In the genomic region with DNA sequence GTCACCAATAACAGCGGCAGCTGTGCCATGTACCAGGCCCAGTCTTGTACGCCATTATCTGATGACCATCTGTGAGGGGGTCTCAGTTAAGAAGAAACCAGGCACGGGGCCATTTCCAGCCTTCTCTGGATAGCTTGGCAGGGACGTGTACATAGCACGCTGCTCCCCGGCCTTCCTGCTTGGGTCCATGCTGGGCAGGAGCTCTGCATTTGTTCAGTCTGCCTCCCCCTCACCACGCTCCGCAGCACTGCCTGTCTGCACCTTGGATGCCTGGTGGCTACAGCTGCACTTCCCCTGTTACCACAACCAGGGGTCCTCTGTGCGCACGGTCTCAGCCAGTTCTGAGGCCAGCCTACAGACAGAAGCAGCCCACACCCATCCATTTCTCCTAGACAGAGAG, we compare ENCODE assay signal across 14 mouse cellular contexts.
DNase-seq lines count a peak whose midpoint lies in the region; ATAC-seq and TF ChIP-seq lines count a peak whose summit lies in the region.
"Had no signal": no experiment of that assay in that cellular context is flagged by ENCODE, and none has a peak within 500 bp of the region (broad histone marks: within the 10 kb centered on the region; RNA-seq: fewer than 3 reads in every experiment).

No protein-coding gene starts in this region.

- 0 out of 2 replicates have a peak, but pooled peaks cover 3% of the 10 kb centered on the region for H3K27me3 ChIP-seq in hindbrain, embryonic 13.5 days
- H3K27me3 ChIP-seq in hindbrain, embryonic 11.5 days (ENCODE audit: control insufficient read depth, insufficient read depth, low read length), result no peaks in the 10 kb centered on the region
- H3K27me3 ChIP-seq in forebrain, embryonic 14.5 days (replicated peaks; ENCODE audit: control insufficient read depth, insufficient read depth, low read length), result no peaks in the 10 kb centered on the region
- H3K27me3 ChIP-seq: embryonic facial prominence, embryonic 15.5 days; lung, embryonic 15.5 days had no signal

- no peak for DNase-seq in hindbrain, embryonic 11.5 days (ENCODE audit: low spot score)
- peak; percentile 39 to 51 for DNase-seq in layer of hippocampus, postnatal 10 days (ENCODE audit: low spot score in 2 of 2)
- DNase-seq in layer of hippocampus, adult 2 months (ENCODE audit: low spot score in 2 of 2), result no peak
- peak; percentile 75 for DNase-seq in brain, embryonic 14.5 days (ENCODE audit: low read depth)
- DNase-seq in forebrain, embryonic 14.5 days (ENCODE audit: low spot score), result peak; percentile 57
- DNase-seq in right cerebral cortex, postnatal 25 days, result no peak
- DNase-seq: cerebellum, adult 18-20 months; thymus, postnatal 4 days had no signal

- 77% methylated on average over 10 of the region's 10 CpGs for WGBS in hindbrain, embryonic 13.5 days
- WGBS in hindbrain, embryonic 11.5 days, result 82% methylated on average over 10 of the region's 10 CpGs
- whole genome bisulfite sequencing in forebrain, embryonic 14.5 days, result 73% methylated on average over 10 of the region's 10 CpGs

- peaks cover 14% of the 10 kb centered on the region; the same call in 1 of the 2 replicates for H3K4me1 ChIP-seq in hindbrain, embryonic 13.5 days (replicated peaks)
- no peaks in the 10 kb centered on the region; the same call in 1 of the 2 replicates for H3K4me1 ChIP-seq in hindbrain, embryonic 11.5 days (replicated peaks; ENCODE audit: control insufficient read depth, insufficient read depth, low read length)
- H3K4me1 ChIP-seq in forebrain, embryonic 14.5 days (ENCODE audit: control insufficient read depth, insufficient read depth, low read length), result no peaks in the 10 kb centered on the region
- H3K4me1 ChIP-seq: embryonic facial prominence, embryonic 15.5 days; limb, embryonic 15.5 days; lung, embryonic 15.5 days had no signal

- 0 out of 2 replicates have a peak, but pooled peaks have one; percentile 33 for ATAC-seq in hindbrain, embryonic 13.5 days (ENCODE audit: low FRiP score)
- ATAC-seq in hindbrain, embryonic 11.5 days (ENCODE audit: low FRiP score), result no peak
- peak; percentile 51 for ATAC-seq in forebrain, embryonic 14.5 days
- ATAC-seq: intestine, postnatal 0 days had no signal

- H3K9me3 ChIP-seq in hindbrain, embryonic 13.5 days, result no peaks in the 10 kb centered on the region
- no peaks in the 10 kb centered on the region for H3K9me3 ChIP-seq in hindbrain, embryonic 11.5 days (ENCODE audit: control insufficient read depth, low read length)
- H3K9me3 ChIP-seq in forebrain, embryonic 14.5 days (replicated peaks; ENCODE audit: control insufficient read depth, low read length), result no peaks in the 10 kb centered on the region
- H3K9me3 ChIP-seq: embryonic facial prominence, embryonic 15.5 days; limb, embryonic 15.5 days; lung, embryonic 15.5 days had no signal

- no peak overlapping the region for H3K9ac ChIP-seq in hindbrain, embryonic 13.5 days
- no peak overlapping the region for H3K9ac ChIP-seq in hindbrain, embryonic 11.5 days (ENCODE audit: low read depth, low read length)
- no peak overlapping the region for H3K9ac ChIP-seq in forebrain, embryonic 14.5 days (ENCODE audit: low read length)
- H3K9ac ChIP-seq: embryonic facial prominence, embryonic 15.5 days; limb, embryonic 15.5 days; lung, embryonic 15.5 days had no signal

- H3K4me2 ChIP-seq in hindbrain, embryonic 13.5 days, result no peak overlapping the region
- no peak overlapping the region for H3K4me2 ChIP-seq in hindbrain, embryonic 11.5 days (replicated peaks; ENCODE audit: low read depth, low read length)
- no peak overlapping the region for H3K4me2 ChIP-seq in forebrain, embryonic 14.5 days (ENCODE audit: low read length)
- H3K4me2 ChIP-seq: embryonic facial prominence, embryonic 15.5 days; heart, embryonic 11.5 days; limb, embryonic 15.5 days; lung, embryonic 15.5 days had no signal

- H3K4me3 ChIP-seq in hindbrain, embryonic 13.5 days, result no peak overlapping the region
- no peak overlapping the region for H3K4me3 ChIP-seq in hindbrain, embryonic 11.5 days (ENCODE audit: low read depth, low read length)
- H3K4me3 ChIP-seq in layer of hippocampus, adult 2 months, result no peak overlapping the region
- no peak overlapping the region for H3K4me3 ChIP-seq in forebrain, embryonic 14.5 days (ENCODE audit: low read depth, low read length)
- H3K4me3 ChIP-seq: embryonic facial prominence, embryonic 15.5 days; limb, embryonic 15.5 days; lung, embryonic 15.5 days had no signal

- H3K27ac ChIP-seq in hindbrain, embryonic 13.5 days, result 0 out of 2 replicates have a peak overlapping the region, but pooled peaks have one; percentile 35
- no peak overlapping the region for H3K27ac ChIP-seq in hindbrain, embryonic 11.5 days (ENCODE audit: low read depth, low read length)
- H3K27ac ChIP-seq in layer of hippocampus, adult 2 months, result no peak overlapping the region
- H3K27ac ChIP-seq in forebrain, embryonic 14.5 days (ENCODE audit: low read depth, low read length), result no peak overlapping the region; the same call in 1 of the 2 replicates
- H3K27ac ChIP-seq: embryonic facial prominence, embryonic 15.5 days; limb, embryonic 15.5 days; lung, embryonic 15.5 days had no signal

- no peaks in the 10 kb centered on the region for H3K36me3 ChIP-seq in hindbrain, embryonic 13.5 days
- no peaks in the 10 kb centered on the region for H3K36me3 ChIP-seq in hindbrain, embryonic 11.5 days (ENCODE audit: control insufficient read depth, insufficient read depth, low read length)
- no peaks in the 10 kb centered on the region for H3K36me3 ChIP-seq in forebrain, embryonic 14.5 days (ENCODE audit: control insufficient read depth, insufficient read depth, low read length)
- H3K36me3 ChIP-seq: embryonic facial prominence, embryonic 15.5 days; limb, embryonic 15.5 days; lung, embryonic 15.5 days had no signal

- TF ChIP-seq POLR2A in brain, embryonic 14.5 days (IDR thresholded peaks at IDR 0.05; ENCODE audit: borderline replicate concordance, extremely low read depth, insufficient read depth, insufficient read length, poor library complexity, severe bottlenecking), result no peak

- TF ChIP-seq CTCF in layer of hippocampus, adult 2 months (conservative IDR thresholded peaks at IDR 0.05), result no peak
- no peak for TF ChIP-seq CTCF in brain, embryonic 14.5 days (IDR thresholded peaks at IDR 0.05; ENCODE audit: borderline replicate concordance, extremely low read depth, insufficient read depth, insufficient read length)

Comparison
In these comparisons a context has a peak if more than half of its experiments do, and no peak if none do; other contexts are left out.
1. DNase-seq: peak in layer of hippocampus, postnatal 10 days (2 of 2), brain, embryonic 14.5 days (single experiment) and forebrain, embryonic 14.5 days (single experiment); none in hindbrain, embryonic 11.5 days (single experiment), layer of hippocampus, adult 2 months (0 of 2) and right cerebral cortex, postnatal 25 days (single experiment).